Mouse (Mus musculus): ENCODE data around the gene Capn12. TPM values are rescaled to one million over a fixed set of nuclear protein-coding genes. Genes with fewer than 3 reads are reported as not detected.

The Capn12 gene
- polyA plus RNA-seq, 1 experiment from 2014 or later: 0.64 TPM

- Histone ChIP-seq H3K27ac (ENCODE audit: low read depth, low read length) (peak overlapping the region; percentile 38), H3K9ac (ENCODE audit: low read depth, low read length) (0 out of 2 replicates have a peak overlapping the region, but pooled peaks have one; percentile 12), H3K4me3 (ENCODE audit: low read length) (no peak overlapping the region), H3K27me3 (ENCODE audit: control insufficient read depth, insufficient read depth, low read length) (no peaks in the 10 kb centered on the region), H3K4me1 (ENCODE audit: control insufficient read depth, insufficient read depth, low read length) (peaks cover 50% of the 10 kb centered on the region), H3K36me3 (ENCODE audit: control insufficient read depth, insufficient read depth, low read length) (no peaks in the 10 kb centered on the region; the same call in 1 of the 2 replicates), H3K4me2 (replicated peaks; ENCODE audit: low read depth, low read length) (no peak overlapping the region), H3K9me3 (ENCODE audit: control insufficient read depth, low read length) (no peaks in the 10 kb centered on the region)
- no peak for ATAC-seq (ENCODE audit: low FRiP score, low TSS enrichment)
- 39% methylated on average over 5 of the region's 5 CpGs for WGBS
These were observed 49.3 kb downstream of the Capn12 start for GRCm38 (mm10) chr7:28930320-28931031.

DNA sequence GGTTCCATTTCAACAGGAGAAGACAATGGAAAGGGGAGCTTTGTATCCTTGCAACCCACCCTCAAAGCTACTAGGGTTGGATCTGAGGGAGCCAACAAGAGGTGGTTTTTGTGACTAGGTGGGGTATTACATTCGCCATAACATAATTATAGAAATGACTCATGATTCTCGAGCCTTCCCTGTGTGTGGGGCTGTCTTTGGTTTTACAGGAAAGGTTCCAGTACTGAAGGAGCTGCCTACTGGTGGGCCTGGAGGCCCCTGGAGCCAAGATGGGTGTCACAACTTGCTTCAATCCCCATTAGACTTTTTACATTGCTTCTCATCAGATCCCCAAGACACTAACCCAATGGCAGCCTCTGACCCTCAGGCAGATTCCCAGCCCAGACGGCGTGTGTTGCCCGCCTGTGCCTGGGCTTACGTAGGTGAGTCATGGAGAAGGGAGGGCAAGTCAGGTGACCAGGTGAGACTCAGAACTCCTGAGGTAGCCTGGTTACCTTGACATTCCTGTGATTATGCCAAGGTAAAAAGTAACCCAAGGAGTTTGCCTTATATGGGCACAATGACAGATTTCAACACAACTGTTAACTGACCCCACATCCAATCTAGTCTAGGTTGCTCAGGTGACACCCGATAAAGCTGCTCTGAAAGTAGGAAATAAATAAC, 49.9 kb downstream of the Capn12 start:
- peaks cover 48% of the 10 kb centered on the region for H3K4me1 ChIP-seq (ENCODE audit: control insufficient read depth, insufficient read depth, low read length)
- peak; percentile 44; the same call in 1 of the 2 replicates for ATAC-seq (ENCODE audit: low FRiP score, low TSS enrichment)
- no peaks in the 10 kb centered on the region for H3K27me3 ChIP-seq (ENCODE audit: control insufficient read depth, insufficient read depth, low read length)
- no peaks in the 10 kb centered on the region for H3K9me3 ChIP-seq (ENCODE audit: control insufficient read depth, low read length)
- 76% methylated on average over 7 of the region's 7 CpGs for WGBS
- no peak overlapping the region for H3K4me2 ChIP-seq (replicated peaks; ENCODE audit: low read depth, low read length)
- peak overlapping the region; percentile 38 for H3K27ac ChIP-seq (ENCODE audit: low read depth, low read length)
- no peak overlapping the region for H3K9ac ChIP-seq (ENCODE audit: low read depth, low read length)
- no peak overlapping the region for H3K4me3 ChIP-seq (ENCODE audit: low read length)
- no peaks in the 10 kb centered on the region; the same call in 1 of the 2 replicates for H3K36me3 ChIP-seq (ENCODE audit: control insufficient read depth, insufficient read depth, low read length)

DNA sequence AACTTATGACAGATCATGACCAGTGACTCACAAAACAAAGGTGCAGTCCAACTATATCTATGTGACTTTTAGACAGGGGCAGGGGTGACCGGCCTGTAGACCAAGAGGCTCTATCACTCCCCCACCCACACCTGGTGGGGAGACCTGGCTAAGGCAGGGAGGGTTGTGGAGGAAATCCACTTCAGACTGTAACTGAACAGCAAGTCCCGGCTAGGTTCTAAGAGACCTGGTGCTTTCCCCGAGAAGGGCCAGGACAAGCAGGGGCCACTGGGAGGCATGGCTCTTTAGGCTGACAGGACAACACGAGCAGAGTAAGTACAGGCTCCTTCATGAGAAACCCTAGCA, 50.4 kb downstream of the Capn12 start:
- Histone ChIP-seq H3K27ac (ENCODE audit: low read depth, low read length) (peak overlapping the region; percentile 59), H3K9ac (ENCODE audit: low read depth, low read length) (no peak overlapping the region), H3K36me3 (ENCODE audit: control insufficient read depth, insufficient read depth, low read length) (peaks cover 2% of the 10 kb centered on the region; the same call in 1 of the 2 replicates), H3K4me1 (ENCODE audit: control insufficient read depth, insufficient read depth, low read length) (peaks cover 48% of the 10 kb centered on the region), H3K4me2 (replicated peaks; ENCODE audit: low read depth, low read length) (no peak overlapping the region), H3K9me3 (ENCODE audit: control insufficient read depth, low read length) (no peaks in the 10 kb centered on the region), H3K4me3 (ENCODE audit: low read length) (no peak overlapping the region), H3K27me3 (ENCODE audit: control insufficient read depth, insufficient read depth, low read length) (no peaks in the 10 kb centered on the region)
- ATAC-seq (ENCODE audit: low FRiP score, low TSS enrichment): peak; percentile 43
- 75% methylated on average over 4 of the region's 4 CpGs for WGBS

- Histone ChIP-seq H3K27me3 (ENCODE audit: control insufficient read depth, insufficient read depth, low read length) (no peaks in the 10 kb centered on the region), H3K9ac (ENCODE audit: low read depth, low read length) (no peak overlapping the region), H3K27ac (ENCODE audit: low read depth, low read length) (no peak overlapping the region), H3K4me3 (ENCODE audit: low read length) (no peak overlapping the region), H3K4me2 (replicated peaks; ENCODE audit: low read depth, low read length) (no peak overlapping the region), H3K36me3 (ENCODE audit: control insufficient read depth, insufficient read depth, low read length) (peaks cover 2% of the 10 kb centered on the region; the same call in 1 of the 2 replicates), H3K4me1 (ENCODE audit: control insufficient read depth, insufficient read depth, low read length) (peaks cover 48% of the 10 kb centered on the region), H3K9me3 (ENCODE audit: control insufficient read depth, low read length) (no peaks in the 10 kb centered on the region)
- 82% methylated on average over 6 of the region's 6 CpGs for WGBS
- ATAC-seq (ENCODE audit: low FRiP score, low TSS enrichment): no peak
These were observed 51.3 kb downstream of the Capn12 start for GRCm38 (mm10) chr7:28932421-28933041.

GRCm38 (mm10) chr7:28933825-28934224, 52.6 kb downstream of the Capn12 start:
- no peak overlapping the region for H3K4me2 ChIP-seq (replicated peaks; ENCODE audit: low read depth, low read length)
- ATAC-seq (ENCODE audit: low FRiP score, low TSS enrichment): no peak
- no peak overlapping the region for H3K27ac ChIP-seq (ENCODE audit: low read depth, low read length)
- H3K4me1 ChIP-seq (ENCODE audit: control insufficient read depth, insufficient read depth, low read length): peaks cover 48% of the 10 kb centered on the region
- H3K4me3 ChIP-seq (ENCODE audit: low read length): no peak overlapping the region
- no peaks in the 10 kb centered on the region for H3K27me3 ChIP-seq (ENCODE audit: control insufficient read depth, insufficient read depth, low read length)
- no peak overlapping the region for H3K9ac ChIP-seq (ENCODE audit: low read depth, low read length)
- H3K9me3 ChIP-seq (ENCODE audit: control insufficient read depth, low read length): no peaks in the 10 kb centered on the region
- peaks cover 2% of the 10 kb centered on the region; the same call in 1 of the 2 replicates for H3K36me3 ChIP-seq (ENCODE audit: control insufficient read depth, insufficient read depth, low read length)
- WGBS: 85% methylated on average over 2 of the region's 2 CpGs

DNA sequence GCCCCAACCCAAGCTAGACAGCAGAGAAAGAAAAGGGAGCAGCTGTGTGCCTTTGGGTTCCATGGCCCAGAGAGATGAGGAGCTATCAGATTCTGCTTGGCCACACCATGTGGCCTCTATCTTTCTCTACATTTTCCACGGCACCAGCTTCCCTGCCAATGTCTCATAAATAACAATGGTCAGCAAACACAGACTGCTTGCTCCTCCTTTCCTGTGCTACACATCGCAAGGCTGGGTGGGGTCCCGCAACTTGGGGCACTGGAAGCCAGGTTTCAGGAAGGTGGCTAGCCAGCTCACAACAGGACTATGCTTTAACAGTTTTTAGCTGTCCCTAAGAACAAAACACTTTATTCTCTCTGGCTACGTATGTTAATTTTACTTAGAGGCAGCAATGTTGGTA, 55.6 kb downstream of the Capn12 start:
- Histone ChIP-seq H3K4me1 (ENCODE audit: control insufficient read depth, insufficient read depth, low read length) (peaks cover 45% of the 10 kb centered on the region), H3K9me3 (ENCODE audit: control insufficient read depth, low read length) (no peaks in the 10 kb centered on the region), H3K4me3 (ENCODE audit: low read length) (no peak overlapping the region), H3K27ac (ENCODE audit: low read depth, low read length) (peak overlapping the region; percentile 42; the same call in 1 of the 2 replicates), H3K9ac (ENCODE audit: low read depth, low read length) (no peak overlapping the region; the same call in 1 of the 2 replicates), H3K4me2 (replicated peaks; ENCODE audit: low read depth, low read length) (no peak overlapping the region), H3K36me3 (ENCODE audit: control insufficient read depth, insufficient read depth, low read length) (peaks cover 2% of the 10 kb centered on the region; the same call in 1 of the 2 replicates), H3K27me3 (ENCODE audit: control insufficient read depth, insufficient read depth, low read length) (no peaks in the 10 kb centered on the region)
- WGBS: 40% methylated on average over 4 of the region's 4 CpGs
- ATAC-seq (ENCODE audit: low FRiP score, low TSS enrichment): no peak

- H3K27ac ChIP-seq (ENCODE audit: low read depth, low read length): peak overlapping the region; percentile 60; the same call in 1 of the 2 replicates
- no peak overlapping the region for H3K9ac ChIP-seq (ENCODE audit: low read depth, low read length)
- no peaks in the 10 kb centered on the region for H3K9me3 ChIP-seq (ENCODE audit: control insufficient read depth, low read length)
- ATAC-seq (ENCODE audit: low FRiP score, low TSS enrichment): no peak
- H3K27me3 ChIP-seq (ENCODE audit: control insufficient read depth, insufficient read depth, low read length): no peaks in the 10 kb centered on the region
- peaks cover 2% of the 10 kb centered on the region; the same call in 1 of the 2 replicates for H3K36me3 ChIP-seq (ENCODE audit: control insufficient read depth, insufficient read depth, low read length)
- H3K4me1 ChIP-seq (ENCODE audit: control insufficient read depth, insufficient read depth, low read length): peaks cover 42% of the 10 kb centered on the region
- no peak overlapping the region for H3K4me2 ChIP-seq (replicated peaks; ENCODE audit: low read depth, low read length)
- 77% methylated on average over 4 of the region's 4 CpGs for WGBS
- H3K4me3 ChIP-seq (ENCODE audit: low read length): no peak overlapping the region
These were observed 57.4 kb downstream of the Capn12 start for GRCm38 (mm10) chr7:28938654-28939053.

DNA sequence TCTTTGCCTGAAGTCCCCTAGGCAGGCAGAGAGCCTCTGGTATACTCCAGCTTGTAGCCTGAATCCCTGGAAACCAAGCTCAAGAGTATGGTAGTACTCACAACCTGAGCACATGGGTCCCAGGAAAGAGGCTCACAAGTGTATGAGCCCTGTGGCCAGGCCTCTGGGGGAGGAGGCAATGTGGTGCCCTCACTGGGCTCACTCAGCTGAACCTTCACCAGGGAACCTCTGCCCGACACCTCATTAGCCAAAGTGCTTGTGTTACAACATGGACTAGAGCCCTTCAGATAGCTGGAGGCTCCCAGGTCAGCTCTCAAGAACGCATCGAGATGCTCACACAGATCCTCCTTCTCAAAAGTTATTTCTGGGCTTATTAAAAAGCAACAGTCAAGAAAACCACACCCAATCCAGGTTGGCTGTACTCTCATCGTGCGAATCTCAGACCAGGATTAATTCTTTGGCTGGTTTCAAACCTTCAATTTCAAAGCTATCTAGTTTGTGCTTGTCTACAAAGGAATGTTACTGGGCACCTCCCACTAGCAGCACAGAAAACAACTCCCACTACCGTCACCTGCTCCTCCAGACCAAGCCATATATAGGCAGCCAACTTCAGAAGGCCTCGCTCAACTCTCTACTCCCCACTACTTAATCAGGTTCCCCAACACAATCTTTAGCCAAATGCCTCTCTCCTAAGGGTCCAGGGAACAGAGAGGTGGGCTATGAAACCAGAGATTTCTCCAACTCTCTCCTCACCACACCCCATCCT, 58.4 kb downstream of the Capn12 start:
- WGBS: 66% methylated on average over 7 of the region's 7 CpGs

More for the DNA sequence above, 58.4 kb downstream of the Capn12 start:
- H3K9ac ChIP-seq (ENCODE audit: low read depth, low read length): peak overlapping the region; percentile 28; the same call in 1 of the 2 replicates
- 0 out of 2 replicates have a peak, but pooled peaks cover 2% of the 10 kb centered on the region for H3K36me3 ChIP-seq (ENCODE audit: control insufficient read depth, insufficient read depth, low read length)
- H3K27ac ChIP-seq (ENCODE audit: low read depth, low read length): peak overlapping the region; percentile 60
- H3K4me3 ChIP-seq (ENCODE audit: low read length): no peak overlapping the region
- no peaks in the 10 kb centered on the region for H3K9me3 ChIP-seq (ENCODE audit: control insufficient read depth, low read length)
- ATAC-seq (ENCODE audit: low FRiP score, low TSS enrichment): 0 out of 2 replicates have a peak, but pooled peaks have one; percentile 40
- H3K4me2 ChIP-seq (replicated peaks; ENCODE audit: low read depth, low read length): no peak overlapping the region
- no peaks in the 10 kb centered on the region for H3K27me3 ChIP-seq (ENCODE audit: control insufficient read depth, insufficient read depth, low read length)
- peaks cover 42% of the 10 kb centered on the region for H3K4me1 ChIP-seq (ENCODE audit: control insufficient read depth, insufficient read depth, low read length)

Data from kidney, embryonic 14.5 days (tissue).